Mouse (Mus musculus): ENCODE results near the gene Lsm7. TPM values are rescaled to one million over a fixed set of nuclear protein-coding genes. Genes with fewer than 3 reads are reported as not detected.
"Not testable (repeated sequence)": the region's sequence is repeated elsewhere in the genome, so short reads cannot be mapped to it uniquely, and the experiment has no call there.

Lsm7 gene
- polyA plus RNA-seq, 1 experiment from 2014 or later: 104 TPM

DNA sequence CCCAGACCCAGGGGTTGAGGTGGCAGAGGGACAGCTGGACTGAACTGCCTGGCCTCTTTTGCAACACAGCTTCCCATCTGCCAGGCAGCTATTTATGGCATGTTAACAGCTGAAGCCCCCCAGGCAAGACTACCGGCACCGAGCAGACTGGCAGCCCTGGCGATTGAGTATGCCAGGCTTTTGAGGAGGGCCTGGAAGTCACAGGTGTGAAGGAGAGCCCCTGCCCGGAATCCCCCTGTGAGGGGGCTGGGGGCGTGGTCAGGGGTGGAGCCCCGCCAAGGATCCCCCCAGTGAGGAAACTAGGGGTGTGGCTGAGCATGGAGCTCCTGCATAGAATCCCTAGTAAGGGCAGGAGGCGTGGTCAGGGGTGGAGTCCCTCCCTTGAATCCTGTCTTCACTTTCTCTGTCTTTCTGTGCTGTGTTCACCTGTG is 18.0 kb downstream of the Lsm7 start:
- H3K27ac ChIP-seq (ENCODE audit: low read depth): no peak overlapping the region
- WGBS (ENCODE audit: insufficient replicate concordance): 45% methylated on average over 7 of the region's 7 CpGs
- H3K36me3 ChIP-seq (replicated peaks; ENCODE audit: insufficient read depth, low read length): no peaks in the 10 kb centered on the region
- H3K9ac ChIP-seq (replicated peaks): no peak overlapping the region
- ATAC-seq (no peak), DNase-seq (no peak)
- no peaks in the 10 kb centered on the region for H3K9me3 ChIP-seq (ENCODE audit: low read length)
- H3K4me1 ChIP-seq (ENCODE audit: insufficient read depth): no peaks in the 10 kb centered on the region
- TF ChIP-seq CTCF (IDR thresholded peaks at IDR 0.05; ENCODE audit: low read depth) (no peak), EP300 (IDR thresholded peaks at IDR 0.05; ENCODE audit: low read depth) (no peak)
- H3K27me3 ChIP-seq (ENCODE audit: insufficient read depth, low read length): peaks cover 37% of the 10 kb centered on the region
- H3K4me3 ChIP-seq (ENCODE audit: low read depth, low read length): no peak overlapping the region
- no peak overlapping the region for H3K4me2 ChIP-seq (ENCODE audit: low read depth, low read length)

DNA sequence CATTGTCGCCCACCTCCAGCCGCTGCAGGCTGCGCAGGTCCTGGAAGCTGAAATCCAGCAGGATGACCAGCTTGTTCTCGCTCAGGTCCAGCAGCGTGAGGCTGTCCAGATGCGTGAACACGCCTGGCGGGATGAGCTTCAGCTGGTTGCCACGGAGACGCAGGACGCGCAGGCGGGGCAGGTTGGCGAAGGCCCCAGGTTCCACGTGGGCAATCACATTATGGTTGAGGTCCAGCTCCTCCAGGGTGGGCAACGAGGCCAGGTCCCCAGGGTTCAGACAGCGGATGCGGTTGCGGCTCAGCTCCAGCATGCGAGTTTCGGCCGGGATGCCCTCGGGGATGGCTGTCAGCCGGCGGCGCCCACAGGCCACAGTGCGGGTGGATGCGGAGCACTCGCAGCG is 19.4 kb downstream of the Lsm7 start:
- H3K9me3 ChIP-seq (ENCODE audit: low read length): no peaks in the 10 kb centered on the region
- DNase-seq (no peak), ATAC-seq (no peak)
- H3K4me3 ChIP-seq (ENCODE audit: low read depth, low read length): no peak overlapping the region
- no peak overlapping the region for H3K9ac ChIP-seq (replicated peaks)
- WGBS (ENCODE audit: insufficient replicate concordance): 63% methylated on average over 30 of the region's 30 CpGs
- no peak overlapping the region for H3K4me2 ChIP-seq (ENCODE audit: low read depth, low read length)
- no peak for TF ChIP-seq EP300 (IDR thresholded peaks at IDR 0.05; ENCODE audit: low read depth)
- TF ChIP-seq CTCF (IDR thresholded peaks at IDR 0.05; ENCODE audit: low read depth): no peak
- peaks cover 30% of the 10 kb centered on the region for H3K27me3 ChIP-seq (ENCODE audit: insufficient read depth, low read length)
- 0 out of 2 replicates have a peak, but pooled peaks cover 2% of the 10 kb centered on the region for H3K36me3 ChIP-seq (replicated peaks; ENCODE audit: insufficient read depth, low read length)
- no peak overlapping the region for H3K27ac ChIP-seq (ENCODE audit: low read depth)
- H3K4me1 ChIP-seq (ENCODE audit: insufficient read depth): peaks cover 8% of the 10 kb centered on the region

DNA sequence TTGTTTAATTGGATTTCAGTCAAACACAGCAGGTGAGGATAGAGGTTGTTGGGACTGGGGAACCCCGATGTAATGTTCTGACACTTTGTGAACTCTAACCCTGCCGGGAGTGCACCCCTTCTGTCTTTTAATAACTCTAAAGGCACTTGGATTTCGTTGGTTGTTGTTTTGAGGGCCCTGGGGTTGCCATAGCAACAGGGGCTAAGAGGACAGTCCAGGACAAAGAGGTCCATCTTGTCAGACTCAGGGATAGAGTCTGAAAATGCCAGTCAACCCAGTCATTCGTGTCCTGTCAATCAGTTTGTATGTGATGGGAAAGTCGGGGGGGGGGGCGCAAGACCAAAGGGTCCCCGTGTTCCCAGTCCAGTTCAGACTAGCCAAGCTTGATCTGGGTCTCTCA is 22.2 kb downstream of the Lsm7 start:
- no peak for TF ChIP-seq EP300 (IDR thresholded peaks at IDR 0.05; ENCODE audit: low read depth)
- no peak for TF ChIP-seq CTCF (IDR thresholded peaks at IDR 0.05; ENCODE audit: low read depth)
- Histone ChIP-seq H3K27me3 (ENCODE audit: insufficient read depth, low read length) (peaks cover 25% of the 10 kb centered on the region), H3K36me3 (replicated peaks; ENCODE audit: insufficient read depth, low read length) (peaks cover 22% of the 10 kb centered on the region), H3K9me3 (ENCODE audit: low read length) (no peaks in the 10 kb centered on the region), H3K4me2 (ENCODE audit: low read depth, low read length) (no peak overlapping the region), H3K4me3 (ENCODE audit: low read depth, low read length) (no peak overlapping the region), H3K4me1 (ENCODE audit: insufficient read depth) (peaks cover 22% of the 10 kb centered on the region), H3K9ac (replicated peaks) (no peak overlapping the region), H3K27ac (ENCODE audit: low read depth) (no peak overlapping the region)
- ATAC-seq (no peak), DNase-seq (no peak)
- WGBS (ENCODE audit: insufficient replicate concordance): 68% methylated on average over 7 of the region's 7 CpGs

DNA sequence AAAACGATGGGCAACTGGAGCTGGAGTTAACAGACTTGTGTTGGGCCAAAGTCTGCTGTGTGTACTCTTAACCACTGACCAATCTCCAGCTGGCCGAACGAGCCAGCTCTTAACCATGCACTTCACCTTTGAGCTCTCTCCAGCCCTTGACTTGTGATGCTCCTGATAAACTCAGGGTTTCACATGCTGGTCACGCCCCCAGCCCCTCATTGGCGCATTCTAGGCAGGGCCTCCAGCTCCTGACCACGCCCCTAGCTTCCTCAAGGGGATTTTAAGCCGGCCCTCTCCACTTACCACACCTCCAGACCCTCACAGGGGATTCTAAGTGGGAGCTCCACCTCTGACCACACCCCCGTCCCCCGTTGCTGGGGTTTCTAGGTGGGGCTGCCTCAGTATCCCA is 23.9 kb downstream of the Lsm7 start:
- DNase-seq: peak; percentile 78
- Histone ChIP-seq H3K9ac (replicated peaks) (no peak overlapping the region), H3K27ac (ENCODE audit: low read depth) (peak overlapping the region; percentile 67), H3K4me2 (ENCODE audit: low read depth, low read length) (no peak overlapping the region), H3K27me3 (ENCODE audit: insufficient read depth, low read length) (peaks cover 19% of the 10 kb centered on the region), H3K4me1 (ENCODE audit: insufficient read depth) (peaks cover 25% of the 10 kb centered on the region), H3K36me3 (replicated peaks; ENCODE audit: insufficient read depth, low read length) (peaks cover 22% of the 10 kb centered on the region), H3K4me3 (ENCODE audit: low read depth, low read length) (no peak overlapping the region), H3K9me3 (ENCODE audit: low read length) (no peaks in the 10 kb centered on the region)
- ATAC-seq: peak; percentile 6
- TF ChIP-seq EP300 (IDR thresholded peaks at IDR 0.05; ENCODE audit: low read depth) (no peak), CTCF (IDR thresholded peaks at IDR 0.05; ENCODE audit: low read depth) (no peak)
- 5% methylated on average over 9 of the region's 9 CpGs for WGBS (ENCODE audit: insufficient replicate concordance)

DNA sequence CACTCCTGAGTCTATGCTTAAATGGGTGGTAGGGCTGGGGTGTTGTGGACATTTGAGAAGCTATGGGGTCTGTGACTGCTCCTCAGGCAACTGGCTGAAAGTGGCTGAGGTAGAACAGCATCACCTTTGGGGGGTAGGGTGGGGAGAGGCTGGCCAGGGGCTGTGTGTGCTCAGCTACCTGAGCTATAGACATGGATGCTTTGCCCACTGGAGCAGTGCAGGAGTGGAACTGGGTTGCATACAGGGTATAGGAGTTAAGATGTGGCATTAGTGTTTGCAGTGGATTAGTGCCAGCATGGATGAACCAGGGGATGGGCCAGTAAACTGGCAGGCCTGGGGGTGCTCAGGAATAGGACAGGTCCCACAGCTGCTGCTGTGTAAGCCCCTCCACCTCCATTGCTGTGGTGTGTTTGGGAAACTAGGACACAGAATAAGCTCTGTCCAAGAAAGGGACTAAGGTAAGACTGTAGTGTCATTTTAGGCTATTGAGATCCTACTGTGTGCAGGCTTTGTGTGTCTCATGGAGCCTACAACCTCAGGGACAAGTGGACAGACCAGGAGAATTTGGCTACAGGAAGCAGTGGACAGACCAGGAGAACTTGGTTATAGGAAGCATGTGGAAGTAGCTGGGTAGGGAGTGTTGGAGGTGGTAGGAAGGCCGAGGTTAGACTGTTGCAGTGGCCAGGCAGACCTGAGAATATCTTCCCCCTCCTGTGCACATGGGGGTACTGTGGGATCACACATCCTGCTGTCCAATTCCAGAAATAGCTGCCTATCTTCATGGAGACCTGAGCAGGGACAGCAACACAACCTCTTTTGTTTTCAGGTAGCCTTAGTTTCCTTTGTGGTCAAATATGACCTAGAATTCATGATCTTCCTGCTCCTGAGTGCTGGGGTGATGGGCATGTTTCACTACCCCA is 25.4 kb downstream of the Lsm7 start:
- H3K4me3 ChIP-seq (ENCODE audit: low read depth, low read length): no peak overlapping the region
- no peaks in the 10 kb centered on the region for H3K9me3 ChIP-seq (ENCODE audit: low read length)
- 0 out of 2 replicates have a peak overlapping the region, but pooled peaks have one; percentile 10 for H3K4me2 ChIP-seq (ENCODE audit: low read depth, low read length)
- H3K27ac ChIP-seq (ENCODE audit: low read depth): peak overlapping the region; percentile 67; the same call in 1 of the 2 replicates
- no peak overlapping the region for H3K9ac ChIP-seq (replicated peaks)
- DNase-seq: no peak
- peaks cover 5% of the 10 kb centered on the region for H3K27me3 ChIP-seq (ENCODE audit: insufficient read depth, low read length)
- peaks cover 22% of the 10 kb centered on the region for H3K36me3 ChIP-seq (replicated peaks; ENCODE audit: insufficient read depth, low read length)
- WGBS (ENCODE audit: insufficient replicate concordance): 48% methylated on average over 1 of the region's 1 CpGs
- no peak for TF ChIP-seq CTCF (IDR thresholded peaks at IDR 0.05; ENCODE audit: low read depth)
- H3K4me1 ChIP-seq (ENCODE audit: insufficient read depth): peaks cover 36% of the 10 kb centered on the region
- ATAC-seq: no peak

DNA sequence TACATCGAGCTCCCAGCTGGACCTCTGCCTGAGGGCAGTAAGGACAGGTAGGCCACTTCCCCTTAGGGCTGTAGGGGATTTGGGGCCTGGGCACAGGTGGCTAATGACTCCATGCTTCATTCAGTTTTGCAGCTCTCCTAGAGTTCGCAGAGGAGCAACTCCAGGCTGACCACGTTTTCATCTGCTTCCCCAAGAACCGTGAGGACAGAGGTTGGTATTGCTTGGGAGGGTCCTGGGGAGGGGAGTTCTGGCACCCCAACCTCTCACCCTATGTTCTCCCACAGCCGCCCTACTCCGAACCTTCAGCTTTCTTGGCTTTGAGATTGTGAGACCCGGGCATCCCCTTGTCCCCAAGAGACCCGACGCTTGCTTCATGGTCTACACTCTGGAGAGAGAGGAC is 26.4 kb downstream of the Lsm7 start:
- H3K27ac ChIP-seq (ENCODE audit: low read depth); H3K9me3 ChIP-seq (ENCODE audit: low read length); H3K27me3 ChIP-seq (ENCODE audit: insufficient read depth, low read length); H3K9ac ChIP-seq (replicated peaks); ATAC-seq; DNase-seq: not testable (repeated sequence)
- H3K4me2 ChIP-seq (ENCODE audit: low read depth, low read length): peak overlapping the region; percentile 96; the same call in 1 of the 2 replicates
- H3K4me1 ChIP-seq (ENCODE audit: insufficient read depth): peaks cover 45% of the 10 kb centered on the region
- peak overlapping the region; percentile 79 for H3K4me3 ChIP-seq (ENCODE audit: low read depth, low read length)
- WGBS (ENCODE audit: insufficient replicate concordance): 82% methylated on average over 7 of the region's 9 CpGs
- peaks cover 22% of the 10 kb centered on the region for H3K36me3 ChIP-seq (replicated peaks; ENCODE audit: insufficient read depth, low read length)
